In the genomic region with DNA sequence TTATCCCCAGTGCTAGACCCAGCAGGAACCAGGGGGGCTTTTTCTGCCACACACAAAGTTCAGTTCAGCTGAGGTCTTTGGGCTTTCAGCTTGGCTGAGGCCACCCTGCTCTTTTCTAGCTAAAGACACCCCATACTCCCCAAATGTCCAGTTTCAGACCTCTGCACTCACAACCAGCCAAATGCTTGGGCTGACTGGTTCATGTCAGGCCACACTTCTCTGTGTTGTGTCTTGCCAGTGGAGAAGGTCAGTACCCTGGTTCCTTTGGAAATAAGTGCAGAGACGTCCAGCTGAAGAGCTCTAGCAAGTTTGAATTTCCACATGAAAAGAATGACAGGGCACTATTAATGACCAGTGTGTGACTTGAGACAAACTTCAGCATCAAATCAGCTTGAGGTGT, we compare ENCODE assay signal across 12 mouse cellular contexts. TPM values are rescaled to one million over a fixed set of nuclear protein-coding genes. Genes with fewer than 3 reads are reported as not detected.
DNase-seq lines count a peak whose midpoint lies in the region; ATAC-seq and TF ChIP-seq lines count a peak whose summit lies in the region.
"Had no signal": no experiment of that assay in that cellular context is flagged by ENCODE, and none has a peak within 500 bp of the region (broad histone marks: within the 10 kb centered on the region; RNA-seq: fewer than 3 reads in every experiment).

No protein-coding gene starts in this region.

- no peak overlapping the region for H3K9ac ChIP-seq in heart, embryonic 16.5 days (ENCODE audit: low read length)
- H3K9ac ChIP-seq in lung, embryonic 15.5 days = no peak overlapping the region
- no peak overlapping the region for H3K9ac ChIP-seq in stomach, postnatal 0 days (ENCODE audit: low read length)
- H3K9ac ChIP-seq: embryonic facial prominence, embryonic 15.5 days had no signal

- TF ChIP-seq CTCF in spleen, adult 2 months (IDR thresholded peaks at IDR 0.05; ENCODE audit: extremely low read depth, insufficient read depth, insufficient read length, insufficient replicate concordance) = no peak
- no peak for TF ChIP-seq CTCF in stomach, postnatal 0 days (IDR thresholded peaks at IDR 0.05; ENCODE audit: low read depth)

- no peak for TF ChIP-seq EP300 in stomach, postnatal 0 days (optimal IDR thresholded peaks at IDR 0.05)

- no peaks in the 10 kb centered on the region for H3K9me3 ChIP-seq in heart, embryonic 16.5 days (replicated peaks; ENCODE audit: control insufficient read depth, low read length)
- no peaks in the 10 kb centered on the region for H3K9me3 ChIP-seq in lung, embryonic 15.5 days
- no peaks in the 10 kb centered on the region for H3K9me3 ChIP-seq in stomach, postnatal 0 days (ENCODE audit: control insufficient read depth, low read length)
- H3K9me3 ChIP-seq: embryonic facial prominence, embryonic 15.5 days had no signal

- TF ChIP-seq POLR2A in spleen, adult 2 months (IDR thresholded peaks at IDR 0.05; ENCODE audit: low read depth, low read length) = no peak

- no peak for ATAC-seq in heart, embryonic 16.5 days (replicated peaks; ENCODE audit: extremely low read depth, insufficient read depth, low FRiP score)
- ATAC-seq in lung, embryonic 15.5 days (ENCODE audit: borderline replicate concordance, extremely low read depth, low FRiP score, low TSS enrichment) = peak; percentile 67
- no peak for ATAC-seq in stomach, postnatal 0 days (ENCODE audit: low FRiP score, low TSS enrichment)

- peak overlapping the region; percentile 76 for H3K27ac ChIP-seq in heart, embryonic 16.5 days (ENCODE audit: low read length)
- H3K27ac ChIP-seq in spleen, adult 2 months (ENCODE audit: insufficient read depth, low read length) = no peak overlapping the region
- H3K27ac ChIP-seq in lung, embryonic 15.5 days = peak overlapping the region; percentile 84
- peak overlapping the region; percentile 24; the same call in 1 of the 2 replicates for H3K27ac ChIP-seq in stomach, postnatal 0 days (replicated peaks)
- H3K27ac ChIP-seq: embryonic facial prominence, embryonic 15.5 days; macrophage had no signal

- H3K4me2 ChIP-seq in heart, embryonic 16.5 days (ENCODE audit: low read depth, low read length) = peak overlapping the region; percentile 88; the same call in 1 of the 2 replicates
- peak overlapping the region; percentile 82 for H3K4me2 ChIP-seq in lung, embryonic 15.5 days
- peak overlapping the region; percentile 14; the same call in 1 of the 2 replicates for H3K4me2 ChIP-seq in stomach, postnatal 0 days (replicated peaks; ENCODE audit: low read depth)

- WGBS in heart, embryonic 16.5 days = 42% methylated on average over 1 of the region's 1 CpGs
- WGBS in spleen, adult 2 months = 82% methylated on average over 1 of the region's 1 CpGs
- WGBS in lung, embryonic 15.5 days = 24% methylated on average over 1 of the region's 1 CpGs
- WGBS in stomach, postnatal 0 days = 48% methylated on average over 1 of the region's 1 CpGs

- H3K4me3 ChIP-seq in heart, embryonic 16.5 days (ENCODE audit: low read length) = no peak overlapping the region
- 0 out of 2 replicates have a peak overlapping the region, but pooled peaks have one; percentile 5 for H3K4me3 ChIP-seq in spleen, adult 2 months (ENCODE audit: extremely low read depth, insufficient read depth, insufficient read length)
- H3K4me3 ChIP-seq in lung, embryonic 15.5 days = peak overlapping the region; percentile 56; the same call in 1 of the 2 replicates
- H3K4me3 ChIP-seq in stomach, postnatal 0 days (ENCODE audit: low read depth, low read length) = no peak overlapping the region

- H3K36me3 ChIP-seq in heart, embryonic 16.5 days (ENCODE audit: control insufficient read depth, insufficient read depth) = no peaks in the 10 kb centered on the region
- no peaks in the 10 kb centered on the region for H3K36me3 ChIP-seq in spleen, adult 2 months (ENCODE audit: control insufficient read depth, insufficient read depth, low read length)
- H3K36me3 ChIP-seq in lung, embryonic 15.5 days = no peaks in the 10 kb centered on the region
- H3K36me3 ChIP-seq in stomach, postnatal 0 days (ENCODE audit: control insufficient read depth, insufficient read depth, low read length) = no peaks in the 10 kb centered on the region
- H3K36me3 ChIP-seq: embryonic facial prominence, embryonic 15.5 days had no signal

- H3K27me3 ChIP-seq in heart, embryonic 16.5 days (ENCODE audit: control insufficient read depth, insufficient read depth, low read length) = no peaks in the 10 kb centered on the region
- no peaks in the 10 kb centered on the region for H3K27me3 ChIP-seq in spleen, adult 2 months (ENCODE audit: control insufficient read depth, insufficient read depth, low read length)
- no peaks in the 10 kb centered on the region for H3K27me3 ChIP-seq in lung, embryonic 15.5 days
- H3K27me3 ChIP-seq in stomach, postnatal 0 days (ENCODE audit: control insufficient read depth, insufficient read depth, low read length) = no peaks in the 10 kb centered on the region
- H3K27me3 ChIP-seq: embryonic facial prominence, embryonic 15.5 days had no signal

- no peak for DNase-seq in heart, adult 8-10 months (ENCODE audit: low spot score)
- no peak for DNase-seq in spleen, adult 2 months (ENCODE audit: low read depth in 1 of 2, low spot score in 2 of 2)
- DNase-seq in spleen, postnatal 36 days (ENCODE audit: low spot score in 2 of 2) = no peak
- no peak for DNase-seq in stomach, postnatal 0 days (ENCODE audit: low spot score)
- DNase-seq in layer of hippocampus, postnatal 14 days (ENCODE audit: low spot score in 2 of 2) = no peak
- no peak for DNase-seq in gastrocnemius, postnatal 4 days (ENCODE audit: low spot score in 2 of 2)
- DNase-seq: kidney, adult 8-10 months had no signal

- H3K4me1 ChIP-seq in heart, embryonic 16.5 days (ENCODE audit: control insufficient read depth, insufficient read depth, low read length) = peaks cover 19% of the 10 kb centered on the region
- peaks cover 2% of the 10 kb centered on the region; the same call in 1 of the 2 replicates for H3K4me1 ChIP-seq in spleen, adult 2 months (ENCODE audit: control insufficient read depth, insufficient read depth, insufficient read length)
- H3K4me1 ChIP-seq in lung, embryonic 15.5 days = peaks cover 48% of the 10 kb centered on the region
- peaks cover 3% of the 10 kb centered on the region; the same call in 1 of the 2 replicates for H3K4me1 ChIP-seq in stomach, postnatal 0 days (replicated peaks; ENCODE audit: control insufficient read depth, insufficient read depth)

RNA-seq across cellular contexts. Expression of gene Sept4, which starts 11.0 kb away (rescaled TPM):
- 27.8 and 32.4 TPM in 2 replicates for polyA plus RNA-seq in heart, embryonic 16.5 days (2015; fragmentation: Nextera tagmentation; extraction: Ambion mirVana)
- total RNA-seq in heart, adult 8-10 months (2022) = 10 to 100 TPM; 36.5 to 54.5 (median 37.7) TPM
- 25.1 and 25.7 TPM in 2 replicates for polyA plus RNA-seq in spleen, adult 2 months (2012; rRNA removed)
- polyA plus RNA-seq in lung, embryonic 15.5 days (2015; fragmentation: Nextera tagmentation; extraction: Ambion mirVana) = 76.8 and 85.6 TPM in 2 replicates
- 25.5 and 26.3 TPM in 2 replicates for polyA plus RNA-seq in stomach, postnatal 0 days (2015; fragmentation: Nextera tagmentation; extraction: Ambion mirVana)
- 100 to 1,000 TPM in 1 of 2 experiments, 10 to 100 TPM in 1; 98.9 to 116 TPM for total RNA-seq in layer of hippocampus, postnatal 14 days (2021)
- 10 to 100 TPM; 59.0 to 78.8 TPM for total RNA-seq in gastrocnemius, postnatal 4 days (2021)
- polyA plus RNA-seq: macrophage had no signal

RNA-seq across cellular contexts. Expression of gene Mtmr4, which starts 12.2 kb away (rescaled TPM):
- polyA plus RNA-seq in heart, embryonic 16.5 days (2015; fragmentation: Nextera tagmentation; extraction: Ambion mirVana) = 14.8 and 16.5 TPM in 2 replicates
- total RNA-seq in heart, adult 8-10 months (2022) = 10 to 100 TPM; 20.6 to 25.1 (median 23.0) TPM
- polyA plus RNA-seq in spleen, adult 2 months (2012; rRNA removed) = 23.8 and 28.1 TPM in 2 replicates
- polyA plus RNA-seq in lung, embryonic 15.5 days (2015; fragmentation: Nextera tagmentation; extraction: Ambion mirVana) = 34.8 and 34.9 TPM in 2 replicates
- polyA plus RNA-seq in stomach, postnatal 0 days (2015; fragmentation: Nextera tagmentation; extraction: Ambion mirVana) = 9.4 and 11.5 TPM in 2 replicates
- total RNA-seq in layer of hippocampus, postnatal 14 days (2021) = 10 to 100 TPM; 80.4 to 95.4 TPM
- 10 to 100 TPM; 21.5 to 22.4 TPM for total RNA-seq in gastrocnemius, postnatal 4 days (2021)

RNA-seq across cellular contexts. Expression of gene Gm11492, which starts 13.3 kb away (rescaled TPM):
- polyA plus RNA-seq in heart, embryonic 16.5 days (2015; fragmentation: Nextera tagmentation; extraction: Ambion mirVana) = not detected in 2 replicates
- total RNA-seq in heart, adult 8-10 months (2022) = not detected
- not detected in 2 replicates for polyA plus RNA-seq in spleen, adult 2 months (2012; rRNA removed)
- not detected in 2 replicates for polyA plus RNA-seq in lung, embryonic 15.5 days (2015; fragmentation: Nextera tagmentation; extraction: Ambion mirVana)
- polyA plus RNA-seq in stomach, postnatal 0 days (2015; fragmentation: Nextera tagmentation; extraction: Ambion mirVana) = not detected in 2 replicates
- total RNA-seq in layer of hippocampus, postnatal 14 days (2021) = not detected
- total RNA-seq in gastrocnemius, postnatal 4 days (2021) = not detected
- polyA plus RNA-seq: embryonic facial prominence, embryonic 15.5 days; macrophage; neural tube, embryonic 14.5 days had no signal

RNA-seq across cellular contexts. Expression of gene Hsf5, which starts 37.3 kb away (rescaled TPM):
- polyA plus RNA-seq in heart, embryonic 16.5 days (2015; fragmentation: Nextera tagmentation; extraction: Ambion mirVana) = 0.10 and 0.14 TPM in 2 replicates
- under 1 TPM in 2 of 4 experiments, not detected in 2; 0.05 to 0.06 TPM for total RNA-seq in heart, adult 8-10 months (2022)
- polyA plus RNA-seq in spleen, adult 2 months (2012; rRNA removed) = 0.01 TPM in 1 of 2 replicates, not detected in the other
- polyA plus RNA-seq in lung, embryonic 15.5 days (2015; fragmentation: Nextera tagmentation; extraction: Ambion mirVana) = 0.15 and 0.21 TPM in 2 replicates
- 0.12 TPM in 1 of 2 replicates, not detected in the other for polyA plus RNA-seq in stomach, postnatal 0 days (2015; fragmentation: Nextera tagmentation; extraction: Ambion mirVana)
- under 1 TPM; 0.43 to 0.60 TPM for total RNA-seq in layer of hippocampus, postnatal 14 days (2021)
- total RNA-seq in gastrocnemius, postnatal 4 days (2021) = under 1 TPM; 0.10 to 0.17 TPM
- polyA plus RNA-seq: macrophage had no signal

Comparison
In these comparisons a context has a peak if more than half of its experiments do, and no peak if none do; other contexts are left out.
1. H3K4me2 ChIP-seq: peak in every context shown above with its lines; median percentile 88 in heart, embryonic 16.5 days; 82 in lung, embryonic 15.5 days; 14 in stomach, postnatal 0 days.
2. H3K4me3 ChIP-seq: peak in spleen, adult 2 months (single experiment) and lung, embryonic 15.5 days (single experiment); none in heart, embryonic 16.5 days (single experiment) and stomach, postnatal 0 days (single experiment).